Mouse (Mus musculus) midbrain, embryonic 15.5 days (tissue): ENCODE data around the gene Rtkn. TPM values are rescaled to one million over a fixed set of nuclear protein-coding genes. Genes with fewer than 3 reads are reported as not detected.

Experiments
- ATAC-seq: fragments of 200-750 bp; cut with Nextera tagmentation; replicated peaks from 2 replicates; pipeline ENCODE4 v1.8.0; 2017; ENCODE audit warnings: moderate TSS enrichment
- H3K27ac ChIP-seq: fragments of 300-500 bp; sonication (generic); 2 replicates; pipeline ENCODE4 v1.5.1; 2015; ENCODE audit warnings: mild to moderate bottlenecking, inconsistent platforms
- H3K27me3 ChIP-seq: fragments of 300-500 bp; sonication (generic); replicated peaks from 2 replicates; pipeline ENCODE4 v1.6.1; 2015; ENCODE audit warnings: inconsistent platforms
- H3K36me3 ChIP-seq: fragments of 300-500 bp; sonication (generic); replicated peaks from 2 replicates; pipeline ENCODE4 v1.6.1; 2015; ENCODE audit warnings: inconsistent platforms
- H3K4me1 ChIP-seq: fragments of 300-500 bp; sonication (generic); 2 replicates; pipeline ENCODE4 v1.6.1; 2015; ENCODE audit warnings: inconsistent platforms
- H3K4me2 ChIP-seq: fragments of 300-500 bp; sonication (generic); 2 replicates; pipeline ENCODE4 v1.6.1; 2015; ENCODE audit warnings: inconsistent platforms, mild to moderate bottlenecking, moderate library complexity
- H3K4me3 ChIP-seq: fragments of 300-500 bp; sonication (generic); 2 replicates; pipeline ENCODE4 v1.5.1; 2015; ENCODE audit warnings: mild to moderate bottlenecking, inconsistent platforms
- H3K9ac ChIP-seq: fragments of 300-500 bp; sonication (generic); 2 replicates; pipeline ENCODE4 v1.6.1; 2015; ENCODE audit warnings: mild to moderate bottlenecking, inconsistent platforms
- H3K9me3 ChIP-seq: fragments of 300-500 bp; sonication (generic); 2 replicates; pipeline ENCODE4 v1.6.1; 2016; ENCODE audit warnings: inconsistent platforms
- WGBS: fragments of 180-500 bp; shearing (Covaris S2); methylation state at CpG from one replicate; pipeline ENCODE4 v1.1.7; 2015; ENCODE audit warnings: mixed read lengths; 5-methylcytosine and 5-hydroxymethylcytosine counted together
- polyA plus RNA-seq: library from polyadenylated mRNA; unstranded; fragments of >200 nt; fragmentation: Nextera tagmentation; extraction: Ambion mirVana; gene quantifications from 2 replicates; pipeline ENCODE4 v1.2.1, GENCODE M21; 2015

Rtkn gene
- polyA plus RNA-seq, 1 experiment from 2014 or later, result 10.9 TPM

GRCm38 (mm10) chr6:83165607-83166242, 30.5 kb downstream of the Rtkn start, which contains the start of gene Dctn1:
Gene Dctn1 (plus strand): TSS chr6:83165920.
- Histone ChIP-seq H3K27ac (peak within 1 kb of the TSS; percentile 94), H3K9me3 (no peaks in the 10 kb centered on the region), H3K36me3 (no peaks in the 10 kb centered on the region), H3K9ac (peak within 1 kb of the TSS; percentile 82), H3K4me2 (peak within 1 kb of the TSS; percentile 84), H3K4me1 (peaks cover 62% of the 10 kb centered on the region), H3K27me3 (peaks cover 23% of the 10 kb centered on the region), H3K4me3 (peak within 1 kb of the TSS; percentile 65)
- ATAC-seq, result peak; percentile 84
- WGBS, result under 1% methylated on average over 57 of the region's 58 CpGs

GRCm38 (mm10) chr6:83166243-83166630, 31.0 kb downstream of the Rtkn start:
- Histone ChIP-seq H3K9ac (peak overlapping the region; percentile 82), H3K4me3 (peak overlapping the region; percentile 65), H3K9me3 (no peaks in the 10 kb centered on the region), H3K4me2 (peak overlapping the region; percentile 84), H3K4me1 (peaks cover 67% of the 10 kb centered on the region), H3K36me3 (no peaks in the 10 kb centered on the region), H3K27ac (peak overlapping the region; percentile 94), H3K27me3 (peaks cover 18% of the 10 kb centered on the region)
- peak; percentile 51 for ATAC-seq
- under 1% methylated on average over 12 of the region's 12 CpGs for WGBS

- ATAC-seq, result no peak
- peaks cover 69% of the 10 kb centered on the region for H3K4me1 ChIP-seq
- no peak overlapping the region for H3K4me3 ChIP-seq
- H3K27ac ChIP-seq, result no peak overlapping the region
- 81% methylated on average over 5 of the region's 5 CpGs for WGBS
- H3K9ac ChIP-seq, result no peak overlapping the region; the same call in 1 of the 2 replicates
- H3K27me3 ChIP-seq, result no peaks in the 10 kb centered on the region
- no peaks in the 10 kb centered on the region for H3K9me3 ChIP-seq
- H3K4me2 ChIP-seq, result no peak overlapping the region
- no peaks in the 10 kb centered on the region for H3K36me3 ChIP-seq
Measured at GRCm38 (mm10) chr6:83169872-83170271, 34.6 kb downstream of the Rtkn start.

GRCm38 (mm10) chr6:83171063-83171462, 35.8 kb downstream of the Rtkn start:
- Histone ChIP-seq H3K9ac (peak overlapping the region; percentile 8; the same call in 1 of the 2 replicates), H3K4me2 (peak overlapping the region; percentile 44), H3K36me3 (no peaks in the 10 kb centered on the region), H3K4me1 (peaks cover 65% of the 10 kb centered on the region), H3K4me3 (peak overlapping the region; percentile 41), H3K9me3 (no peaks in the 10 kb centered on the region), H3K27ac (0 out of 2 replicates have a peak overlapping the region, but pooled peaks have one; percentile 71), H3K27me3 (no peaks in the 10 kb centered on the region)
- 75% methylated on average over 5 of the region's 5 CpGs for WGBS
- no peak for ATAC-seq

GRCm38 (mm10) chr6:83172240-83172920, 37.1 kb downstream of the Rtkn start:
- Histone ChIP-seq H3K36me3 (no peaks in the 10 kb centered on the region), H3K4me2 (peak overlapping the region; percentile 44), H3K27ac (peak overlapping the region; percentile 71), H3K27me3 (no peaks in the 10 kb centered on the region), H3K4me3 (peak overlapping the region; percentile 41), H3K9me3 (no peaks in the 10 kb centered on the region), H3K4me1 (peaks cover 52% of the 10 kb centered on the region), H3K9ac (peak overlapping the region; percentile 39)
- ATAC-seq, result peak; percentile 82
- WGBS, result 43% methylated on average over 9 of the region's 9 CpGs

- no peak overlapping the region for H3K4me3 ChIP-seq
- H3K9ac ChIP-seq, result no peak overlapping the region
- ATAC-seq, result no peak
- no peaks in the 10 kb centered on the region for H3K27me3 ChIP-seq
- no peak overlapping the region for H3K27ac ChIP-seq
- no peaks in the 10 kb centered on the region for H3K9me3 ChIP-seq
- H3K4me2 ChIP-seq, result no peak overlapping the region
- H3K36me3 ChIP-seq, result no peaks in the 10 kb centered on the region
- WGBS, result 87% methylated on average over 8 of the region's 8 CpGs
- H3K4me1 ChIP-seq, result peaks cover 44% of the 10 kb centered on the region
Measured at GRCm38 (mm10) chr6:83175996-83176395, 40.7 kb downstream of the Rtkn start.

GRCm38 (mm10) chr6:83179390-83180117, 44.3 kb downstream of the Rtkn start:
- 10% methylated on average over 12 of the region's 12 CpGs for WGBS
- ATAC-seq, result peak; percentile 87
- Histone ChIP-seq H3K27me3 (no peaks in the 10 kb centered on the region), H3K36me3 (peaks cover 12% of the 10 kb centered on the region; the same call in 1 of the 2 replicates), H3K4me1 (peaks cover 25% of the 10 kb centered on the region), H3K4me2 (peak overlapping the region; percentile 61), H3K9ac (peak overlapping the region; percentile 56), H3K9me3 (no peaks in the 10 kb centered on the region), H3K27ac (peak overlapping the region; percentile 73), H3K4me3 (peak overlapping the region; percentile 48)

- no peak overlapping the region for H3K27ac ChIP-seq
- no peaks in the 10 kb centered on the region for H3K9me3 ChIP-seq
- H3K4me1 ChIP-seq, result peaks cover 27% of the 10 kb centered on the region
- no peak for ATAC-seq
- H3K36me3 ChIP-seq, result peaks cover 12% of the 10 kb centered on the region; the same call in 1 of the 2 replicates
- no peaks in the 10 kb centered on the region for H3K27me3 ChIP-seq
- H3K4me2 ChIP-seq, result peak overlapping the region; percentile 61
- WGBS, result 88% methylated on average over 6 of the region's 6 CpGs
- H3K4me3 ChIP-seq, result peak overlapping the region; percentile 48; the same call in 1 of the 2 replicates
- peak overlapping the region; percentile 56; the same call in 1 of the 2 replicates for H3K9ac ChIP-seq
Measured at GRCm38 (mm10) chr6:83180605-83181004, 45.3 kb downstream of the Rtkn start.

- Histone ChIP-seq H3K27me3 (no peaks in the 10 kb centered on the region), H3K4me2 (no peak overlapping the region), H3K9ac (no peak overlapping the region), H3K27ac (no peak overlapping the region), H3K4me3 (no peak overlapping the region), H3K9me3 (no peaks in the 10 kb centered on the region), H3K4me1 (peaks cover 43% of the 10 kb centered on the region), H3K36me3 (peaks cover 19% of the 10 kb centered on the region)
- WGBS, result 93% methylated on average over 3 of the region's 3 CpGs
- no peak for ATAC-seq
Measured at GRCm38 (mm10) chr6:83184858-83185435, 49.7 kb downstream of the Rtkn start.

GRCm38 (mm10) chr6:83185895-83186861, 50.9 kb downstream of the Rtkn start:
- H3K27ac ChIP-seq, result peak overlapping the region; percentile 94
- H3K27me3 ChIP-seq, result no peaks in the 10 kb centered on the region
- H3K4me3 ChIP-seq, result peak overlapping the region; percentile 60
- peak overlapping the region; percentile 62 for H3K4me2 ChIP-seq
- H3K36me3 ChIP-seq, result peaks cover 31% of the 10 kb centered on the region
- peak overlapping the region; percentile 76 for H3K9ac ChIP-seq
- ATAC-seq, result peak; percentile 97
- 3% methylated on average over 25 of the region's 25 CpGs for WGBS
- H3K9me3 ChIP-seq, result no peaks in the 10 kb centered on the region
- H3K4me1 ChIP-seq, result peaks cover 32% of the 10 kb centered on the region

- peak overlapping the region; percentile 62 for H3K4me2 ChIP-seq
- H3K4me3 ChIP-seq, result peak overlapping the region; percentile 60
- H3K9me3 ChIP-seq, result no peaks in the 10 kb centered on the region
- 58% methylated on average over 2 of the region's 2 CpGs for WGBS
- peaks cover 32% of the 10 kb centered on the region for H3K4me1 ChIP-seq
- peaks cover 39% of the 10 kb centered on the region for H3K36me3 ChIP-seq
- peak overlapping the region; percentile 94; the same call in 1 of the 2 replicates for H3K27ac ChIP-seq
- no peaks in the 10 kb centered on the region for H3K27me3 ChIP-seq
- peak overlapping the region; percentile 76 for H3K9ac ChIP-seq
- ATAC-seq, result no peak
Measured at GRCm38 (mm10) chr6:83186946-83187345, 51.7 kb downstream of the Rtkn start.
